Mouse (Mus musculus) midbrain, embryonic 10.5 days (tissue): ENCODE measurements around the gene Sh3d21. TPM values are rescaled to one million over a fixed set of nuclear protein-coding genes. Genes with fewer than 3 reads are reported as not detected.

ENCODE experiments used
- DNase-seq: peaks from one replicate; pipeline ENCODE4 v3.0.0-alpha.2; 2017; ENCODE audit warnings: low spot score
- H3K27ac ChIP-seq: fragments of 300-500 bp; sonication (generic); replicated peaks from 2 replicates; pipeline ENCODE4 v1.5.1; 2016; ENCODE audit warnings: mild to moderate bottlenecking
- H3K27me3 ChIP-seq: fragments of 300-500 bp; sonication (generic); 2 replicates; pipeline ENCODE4 v1.6.1; 2016; ENCODE audit warnings: low read depth, mild to moderate bottlenecking; ENCODE audit not compliant: poor library complexity, severe bottlenecking
- H3K36me3 ChIP-seq: fragments of 300-500 bp; sonication (generic); 2 replicates; pipeline ENCODE4 v1.6.1; 2016; ENCODE audit warnings: mild to moderate bottlenecking, moderate library complexity
- H3K4me1 ChIP-seq: fragments of 300-500 bp; sonication (generic); 2 replicates; pipeline ENCODE4 v1.6.1; 2016
- H3K4me3 ChIP-seq: fragments of 300-500 bp; sonication (generic); 2 replicates; pipeline ENCODE4 v1.5.1; 2016; ENCODE audit warnings: mild to moderate bottlenecking, moderate library complexity
- H3K9me3 ChIP-seq: fragments of 300-500 bp; sonication (generic); replicated peaks from 2 replicates; pipeline ENCODE4 v1.6.1; 2016; ENCODE audit warnings: mild to moderate bottlenecking
- WGBS: fragments of 180-500 bp; shearing (Covaris S2); methylation state at CpG from one replicate; pipeline ENCODE4 v1.1.7; 2016; 5-methylcytosine and 5-hydroxymethylcytosine counted together
- polyA plus RNA-seq: library from polyadenylated mRNA; unstranded; fragments of >200 nt; fragmentation: Nextera tagmentation; extraction: Ambion mirVana; gene quantifications from 2 replicates; pipeline ENCODE4 v1.2.1, GENCODE M21; 2016

The Sh3d21 gene
- 0.79 and 1.3 TPM in 2 replicates for polyA plus RNA-seq

- Histone ChIP-seq H3K27me3 (no peaks in the 10 kb centered on the region), H3K27ac (peak within 1 kb of the TSS; percentile 85), H3K9me3 (no peaks in the 10 kb centered on the region), H3K4me1 (peaks cover 21% of the 10 kb centered on the region), H3K4me3 (peak within 1 kb of the TSS; percentile 75), H3K36me3 (peaks cover 39% of the 10 kb centered on the region)
- DNase-seq = no peak
- 9% methylated on average over 22 of the region's 22 CpGs for WGBS
Measured at GRCm38 (mm10) chr4:126163067-126163659, at the start of gene Sh3d21. Gene Sh3d21 (minus strand): TSS chr4:126163491.

DNA sequence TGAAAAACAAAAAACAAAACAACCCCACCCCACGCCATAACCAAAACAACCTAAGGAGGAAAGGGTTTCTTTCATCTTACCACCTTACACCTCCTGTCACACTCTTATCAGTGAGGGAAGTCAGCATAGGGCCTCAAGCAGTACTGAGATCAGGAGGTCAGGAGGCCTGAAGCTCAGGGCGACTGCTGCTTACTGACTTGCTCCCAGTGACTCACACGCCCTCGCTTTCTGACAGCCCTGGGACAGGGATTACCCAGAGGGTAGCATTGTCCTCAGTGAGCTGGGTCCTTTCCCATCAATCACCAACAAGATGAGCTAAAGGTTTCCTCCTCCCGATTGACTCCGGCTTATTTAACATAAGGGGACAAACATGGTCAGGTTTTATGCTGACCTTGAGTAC lies 43.8 kb upstream of the Sh3d21 start:
- no peak overlapping the region for H3K4me3 ChIP-seq
- H3K27me3 ChIP-seq = no peaks in the 10 kb centered on the region
- H3K4me1 ChIP-seq = peaks cover 14% of the 10 kb centered on the region
- H3K9me3 ChIP-seq = no peaks in the 10 kb centered on the region
- DNase-seq = no peak
- no peaks in the 10 kb centered on the region for H3K36me3 ChIP-seq
- WGBS = 62% methylated on average over 6 of the region's 6 CpGs
- no peak overlapping the region for H3K27ac ChIP-seq

DNA sequence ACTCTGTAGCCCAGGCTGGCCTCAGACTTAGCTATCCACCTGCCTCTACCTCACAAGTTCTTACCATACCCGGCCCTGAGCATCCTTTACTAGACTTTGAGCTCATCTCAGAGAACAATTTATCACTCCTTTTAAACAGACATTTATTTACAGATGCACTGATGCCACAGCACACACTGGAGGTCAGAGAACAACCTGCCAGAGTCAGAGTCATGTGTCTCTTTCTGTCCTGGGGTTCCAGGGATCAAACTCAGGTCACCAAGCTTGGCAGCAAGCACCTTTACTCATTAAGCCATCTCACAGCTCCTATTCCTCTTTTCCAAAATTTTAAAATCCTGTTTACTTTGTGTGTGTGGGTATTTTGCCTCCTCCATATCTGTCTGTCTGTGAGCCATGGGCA lies 42.1 kb upstream of the Sh3d21 start:
- H3K9me3 ChIP-seq = no peaks in the 10 kb centered on the region
- no peak overlapping the region for H3K27ac ChIP-seq
- H3K36me3 ChIP-seq = peaks cover 4% of the 10 kb centered on the region
- H3K4me1 ChIP-seq = peaks cover 24% of the 10 kb centered on the region
- H3K4me3 ChIP-seq = no peak overlapping the region
- DNase-seq = no peak
- 79% methylated on average over 1 of the region's 1 CpGs for WGBS
- H3K27me3 ChIP-seq = no peaks in the 10 kb centered on the region

GRCm38 (mm10) chr4:126204661-126205230 lies 41.5 kb upstream of the Sh3d21 start:
- Histone ChIP-seq H3K4me3 (no peak overlapping the region), H3K36me3 (peaks cover 9% of the 10 kb centered on the region), H3K27me3 (no peaks in the 10 kb centered on the region), H3K4me1 (peaks cover 30% of the 10 kb centered on the region), H3K27ac (no peak overlapping the region), H3K9me3 (no peaks in the 10 kb centered on the region)
- WGBS = 88% methylated on average over 12 of the region's 12 CpGs
- DNase-seq = no peak

- Histone ChIP-seq H3K9me3 (no peaks in the 10 kb centered on the region), H3K4me1 (peaks cover 34% of the 10 kb centered on the region), H3K36me3 (peaks cover 16% of the 10 kb centered on the region), H3K27ac (0 out of 2 replicates have a peak overlapping the region, but pooled peaks have one; percentile 98), H3K27me3 (no peaks in the 10 kb centered on the region), H3K4me3 (no peak overlapping the region)
- WGBS = 84% methylated on average over 8 of the region's 8 CpGs
- no peak for DNase-seq
Measured at GRCm38 (mm10) chr4:126204016-126204415, 40.7 kb upstream of the Sh3d21 start.

GRCm38 (mm10) chr4:126203336-126203895 lies 40.1 kb upstream of the Sh3d21 start:
- peaks cover 37% of the 10 kb centered on the region for H3K4me1 ChIP-seq
- peaks cover 22% of the 10 kb centered on the region for H3K36me3 ChIP-seq
- H3K9me3 ChIP-seq = no peaks in the 10 kb centered on the region
- WGBS = 77% methylated on average over 10 of the region's 10 CpGs
- no peak for DNase-seq
- H3K4me3 ChIP-seq = peak overlapping the region; percentile 83
- H3K27me3 ChIP-seq = no peaks in the 10 kb centered on the region
- H3K27ac ChIP-seq = peak overlapping the region; percentile 98

GRCm38 (mm10) chr4:126202303-126203181 lies 39.3 kb upstream of the Sh3d21 start, which contains the start of gene Thrap3:
Gene Thrap3 (minus strand): TSS chr4:126202760.
- peak within 1 kb of the TSS; percentile 83 for H3K4me3 ChIP-seq
- no peaks in the 10 kb centered on the region for H3K9me3 ChIP-seq
- H3K27ac ChIP-seq = peak within 1 kb of the TSS; percentile 98
- peaks cover 29% of the 10 kb centered on the region for H3K36me3 ChIP-seq
- under 1% methylated on average over 75 of the region's 75 CpGs for WGBS
- H3K4me1 ChIP-seq = peaks cover 42% of the 10 kb centered on the region
- DNase-seq = peak; percentile 99
- H3K27me3 ChIP-seq = no peaks in the 10 kb centered on the region

- peaks cover 36% of the 10 kb centered on the region for H3K36me3 ChIP-seq
- H3K9me3 ChIP-seq = no peaks in the 10 kb centered on the region
- DNase-seq = peak; percentile 49
- H3K4me1 ChIP-seq = peaks cover 42% of the 10 kb centered on the region
- no peaks in the 10 kb centered on the region for H3K27me3 ChIP-seq
- H3K4me3 ChIP-seq = peak overlapping the region; percentile 83
- WGBS = 1% methylated on average over 28 of the region's 28 CpGs
- peak overlapping the region; percentile 98 for H3K27ac ChIP-seq
Measured at GRCm38 (mm10) chr4:126201514-126202302, 38.4 kb upstream of the Sh3d21 start.

DNA sequence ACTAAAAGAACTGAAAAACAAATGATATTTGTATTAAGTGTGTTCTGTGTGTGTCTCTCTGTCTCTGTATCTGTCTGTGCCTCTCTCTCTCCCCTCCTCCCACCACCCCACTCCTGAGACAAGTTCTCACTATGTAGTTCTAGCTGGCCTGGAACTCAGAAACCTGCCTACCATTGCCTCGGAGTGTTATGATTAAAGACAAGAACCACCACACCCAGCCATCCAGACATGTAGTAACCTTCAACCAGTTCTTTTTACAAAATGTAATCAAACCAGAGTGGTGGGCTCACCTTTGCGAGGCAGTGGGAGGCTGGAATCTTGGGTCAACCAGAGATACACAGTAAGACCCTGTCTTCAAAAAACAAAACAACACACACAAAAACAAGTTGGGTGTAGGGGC lies 37.4 kb upstream of the Sh3d21 start:
- no peaks in the 10 kb centered on the region for H3K27me3 ChIP-seq
- H3K4me3 ChIP-seq = peak overlapping the region; percentile 83
- 74% methylated on average over 2 of the region's 2 CpGs for WGBS
- H3K27ac ChIP-seq = no peak overlapping the region
- DNase-seq = no peak
- peaks cover 42% of the 10 kb centered on the region for H3K4me1 ChIP-seq
- H3K9me3 ChIP-seq = no peaks in the 10 kb centered on the region
- H3K36me3 ChIP-seq = peaks cover 45% of the 10 kb centered on the region

DNA sequence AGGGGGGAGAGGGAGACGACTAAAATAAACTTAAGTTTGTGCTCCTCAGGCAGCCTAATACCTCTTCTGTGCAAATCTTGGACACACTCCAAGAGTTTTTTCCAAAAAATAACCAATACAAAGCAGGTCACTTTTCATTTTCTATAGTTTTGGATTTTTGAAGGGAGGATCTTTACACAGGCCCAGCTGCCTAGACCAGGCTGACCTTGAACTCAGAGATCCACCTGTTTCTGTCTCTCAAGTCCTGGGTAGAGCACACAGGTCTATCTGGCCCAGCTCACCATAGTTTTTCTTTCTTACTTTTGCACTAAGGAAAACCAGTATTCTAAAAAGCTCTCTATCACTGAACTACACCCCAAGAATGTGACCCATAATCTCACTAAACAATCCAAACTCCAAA lies 36.7 kb upstream of the Sh3d21 start:
- peaks cover 50% of the 10 kb centered on the region for H3K36me3 ChIP-seq
- H3K4me3 ChIP-seq = peak overlapping the region; percentile 83
- no peak for DNase-seq
- H3K9me3 ChIP-seq = no peaks in the 10 kb centered on the region
- no peak overlapping the region for H3K27ac ChIP-seq
- 91% methylated on average over 1 of the region's 1 CpGs for WGBS
- peaks cover 42% of the 10 kb centered on the region for H3K4me1 ChIP-seq
- H3K27me3 ChIP-seq = no peaks in the 10 kb centered on the region

- Histone ChIP-seq H3K27ac (no peak overlapping the region), H3K36me3 (peaks cover 55% of the 10 kb centered on the region), H3K4me1 (peaks cover 42% of the 10 kb centered on the region), H3K9me3 (no peaks in the 10 kb centered on the region), H3K27me3 (no peaks in the 10 kb centered on the region), H3K4me3 (peak overlapping the region; percentile 83; the same call in 1 of the 2 replicates)
- DNase-seq = no peak
- 90% methylated on average over 6 of the region's 6 CpGs for whole genome bisulfite sequencing
Measured at GRCm38 (mm10) chr4:126199556-126199955, 36.3 kb upstream of the Sh3d21 start.

DNA sequence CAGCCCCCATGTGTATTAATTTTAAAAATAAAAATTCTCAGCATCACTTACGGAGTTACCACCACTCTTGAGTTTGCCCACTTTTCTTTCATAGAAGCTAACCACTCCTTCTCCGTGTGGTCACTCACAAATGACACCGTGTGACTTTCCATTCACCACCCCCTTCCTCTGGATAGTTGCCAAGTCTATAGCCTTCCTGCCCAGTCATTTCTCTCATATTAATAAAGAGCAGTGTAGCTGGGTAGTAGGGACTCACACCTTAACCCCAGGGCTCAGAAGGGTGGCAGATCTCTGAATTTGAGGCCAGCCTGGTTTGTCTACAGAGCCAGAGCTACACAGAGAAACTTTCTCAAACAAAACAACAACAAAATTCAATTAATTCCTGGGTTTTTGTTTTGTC lies 34.2 kb upstream of the Sh3d21 start:
- no peak for DNase-seq
- peaks cover 28% of the 10 kb centered on the region for H3K4me1 ChIP-seq
- H3K36me3 ChIP-seq = peaks cover 76% of the 10 kb centered on the region
- no peak overlapping the region for H3K27ac ChIP-seq
- 95% methylated on average over 3 of the region's 3 CpGs for WGBS
- no peaks in the 10 kb centered on the region for H3K9me3 ChIP-seq
- no peaks in the 10 kb centered on the region for H3K27me3 ChIP-seq
- H3K4me3 ChIP-seq = no peak overlapping the region
